Mouse (Mus musculus) gastrocnemius, adult 2 months (tissue): Measurements from ENCODE around the gene Rhbdl3. TPM values are rescaled to one million over a fixed set of nuclear protein-coding genes. Genes with fewer than 3 reads are reported as not detected.

Experiments used
- DNase-seq: peaks from one replicate; pipeline ENCODE4 v3.0.0; 2022
- H3K27ac ChIP-seq: fragments of 200-600 bp; 2 replicates; pipeline ENCODE4 v1.8.1; 2022; ENCODE audit warnings: mild to moderate bottlenecking
- H3K4me3 ChIP-seq: fragments of 200-600 bp; 2 replicates; pipeline ENCODE4 v1.8.1; 2022; ENCODE audit warnings: mild to moderate bottlenecking, moderate library complexity
- CTCF ChIP-seq: fragments of 200-600 bp; IDR thresholded peaks from 2 replicates; pipeline ENCODE4 v1.8.1; 2022; ENCODE audit warnings: antibody characterized with exemption, mild to moderate bottlenecking, moderate library complexity
- intact Hi-C: fragments of 180-260 bp; cut with DNase I; formaldehyde crosslinking; loops from one replicate; pipeline ENCODE4 v1.15.1; 2025
- total RNA-seq, 2 experiments: library from RNA; stranded (reverse); gene quantifications; 2 replicates each; pipeline ENCODE4 v1.2.3; 2021

The Rhbdl3 gene
- total RNA-seq, 2 experiments from 2014 or later = 3.9 to 7.6 TPM

GRCm38 (mm10) chr11:80315743-80316639 is 15.3 kb downstream of the Rhbdl3 start:
- no peak for TF ChIP-seq CTCF
- intact Hi-C loops = no loop called here

GRCm38 (mm10) chr11:80323255-80323654 is 22.5 kb downstream of the Rhbdl3 start:
- no peak for DNase-seq
- no peak for TF ChIP-seq CTCF
- intact Hi-C loops = no loop called here
- H3K27ac ChIP-seq = no peak overlapping the region
- no peak overlapping the region for H3K4me3 ChIP-seq

More at GRCm38 (mm10) chr11:80315743-80316639, 15.3 kb downstream of the Rhbdl3 start:
- no peak for DNase-seq
- Histone ChIP-seq H3K27ac (no peak overlapping the region), H3K4me3 (no peak overlapping the region)

- no peak for DNase-seq
- intact Hi-C loops = no loop called here
- H3K4me3 ChIP-seq = no peak overlapping the region
- no peak overlapping the region for H3K27ac ChIP-seq
- no peak for TF ChIP-seq CTCF
Measured at GRCm38 (mm10) chr11:80324636-80325035, 23.9 kb downstream of the Rhbdl3 start.

GRCm38 (mm10) chr11:80332709-80333400 is 32.1 kb downstream of the Rhbdl3 start:
- intact Hi-C loops = no loop called here
- H3K27ac ChIP-seq = no peak overlapping the region
- no peak for DNase-seq
- no peak overlapping the region for H3K4me3 ChIP-seq
- no peak for TF ChIP-seq CTCF

GRCm38 (mm10) chr11:80335609-80336350 is 35.1 kb downstream of the Rhbdl3 start:
- no peak for DNase-seq
- intact Hi-C loops = no loop called here
- TF ChIP-seq CTCF = no peak
- peak overlapping the region; percentile 63 for H3K27ac ChIP-seq
- H3K4me3 ChIP-seq = no peak overlapping the region

- DNase-seq = peak; percentile 50
- H3K27ac ChIP-seq = peak overlapping the region; percentile 63
- no peak overlapping the region for H3K4me3 ChIP-seq
- TF ChIP-seq CTCF = no peak
- intact Hi-C loops = no loop called here
Measured at GRCm38 (mm10) chr11:80336351-80336730, 35.6 kb downstream of the Rhbdl3 start.

- Histone ChIP-seq H3K4me3 (no peak overlapping the region), H3K27ac (no peak overlapping the region)
- TF ChIP-seq CTCF = no peak
- no peak for DNase-seq
- intact Hi-C loops = no loop called here
Measured at GRCm38 (mm10) chr11:80342482-80342881, 41.8 kb downstream of the Rhbdl3 start.

GRCm38 (mm10) chr11:80351832-80352430 is 51.2 kb downstream of the Rhbdl3 start:
- Histone ChIP-seq H3K4me3 (peak overlapping the region; percentile 28; the same call in 1 of the 2 replicates), H3K27ac (no peak overlapping the region; the same call in 1 of the 2 replicates)
- peak; percentile 86 for DNase-seq
- TF ChIP-seq CTCF = no peak; the same call in 1 of the 2 replicates
- intact Hi-C loops = loop anchor here (1.0 to 5.0 kb wide), 2 partner anchors 50 to 65 kb away; partner anchors contain the start of gene Rhbdl3

- intact Hi-C loops = loop anchor here (5.0 kb wide), 1 partner anchor 53 kb away; the partner anchor contains the start of gene Rhbdl3
- Histone ChIP-seq H3K4me3 (no peak overlapping the region), H3K27ac (no peak overlapping the region)
- no peak; the same call in 1 of the 2 replicates for TF ChIP-seq CTCF
- DNase-seq = peak; percentile 29
Measured at GRCm38 (mm10) chr11:80354832-80355231, 54.1 kb downstream of the Rhbdl3 start.

- no peak overlapping the region for H3K4me3 ChIP-seq
- DNase-seq = no peak
- intact Hi-C loops = no loop called here
- no peak for TF ChIP-seq CTCF
- H3K27ac ChIP-seq = no peak overlapping the region
Measured at GRCm38 (mm10) chr11:80368949-80369348, 68.2 kb downstream of the Rhbdl3 start.

- DNase-seq = no peak
- no peak for TF ChIP-seq CTCF
- Histone ChIP-seq H3K4me3 (no peak overlapping the region), H3K27ac (no peak overlapping the region)
- intact Hi-C loops = no loop called here
Measured at GRCm38 (mm10) chr11:80376651-80377050, 75.9 kb downstream of the Rhbdl3 start.
